In the genomic region with DNA sequence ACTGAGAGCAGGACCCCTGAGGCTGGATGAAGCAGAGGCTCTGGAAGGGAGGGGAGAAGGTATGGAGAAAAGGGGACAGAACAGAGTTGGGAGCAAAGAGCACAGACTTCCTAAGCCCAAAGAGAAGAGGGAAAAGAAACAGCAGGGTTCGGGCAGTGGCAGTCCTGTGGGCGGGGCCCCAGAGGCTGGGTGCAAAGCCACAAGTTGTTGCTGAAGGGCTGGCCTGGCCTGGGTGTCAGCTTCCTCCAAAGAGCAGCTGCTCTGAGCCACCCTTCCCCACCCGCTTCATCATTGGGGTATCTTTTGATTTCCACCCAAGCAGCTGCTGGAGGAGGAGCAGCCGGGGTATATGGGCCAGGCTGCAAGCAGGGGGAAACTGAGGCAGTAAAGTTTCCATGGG, we compare ENCODE assay signal across 11 mouse cellular contexts. TPM values are rescaled to one million over a fixed set of nuclear protein-coding genes. Genes with fewer than 3 reads are reported as not detected.
DNase-seq lines count a peak whose midpoint lies in the region; ATAC-seq and TF ChIP-seq lines count a peak whose summit lies in the region.
"Had no signal": no experiment of that assay in that cellular context is flagged by ENCODE, and none has a peak within 500 bp of the region (broad histone marks: within the 10 kb centered on the region; RNA-seq: fewer than 3 reads in every experiment).

No protein-coding gene starts in this region.

- TF ChIP-seq CTCF in Patski (IDR thresholded peaks at IDR 0.05), result no peak

- in situ Hi-C loops in Patski (cut with MboI; ENCODE audit: low pct_unique_long_range_greater_than_20kb), result no loop called here

- POLR2A ChIA-PET in Patski (lab: Charles Lee), result no interaction called here

- intact Hi-C loops in gastrocnemius, postnatal 14 days (cut with DNase I; ENCODE audit: low total_unique reads), result no loop called here

- no peaks in the 10 kb centered on the region for H3K9me3 ChIP-seq in liver, embryonic 12.5 days (replicated peaks)
- no peaks in the 10 kb centered on the region for H3K9me3 ChIP-seq in hindbrain, embryonic 14.5 days (ENCODE audit: control insufficient read depth, low read length)
- H3K9me3 ChIP-seq: liver, embryonic 15.5 days had no signal

- H3K27me3 ChIP-seq in liver, embryonic 12.5 days (replicated peaks), result peaks cover 16% of the 10 kb centered on the region
- no peaks in the 10 kb centered on the region for H3K27me3 ChIP-seq in Patski
- H3K27me3 ChIP-seq in hindbrain, embryonic 14.5 days (ENCODE audit: control insufficient read depth, insufficient read depth, low read length), result no peaks in the 10 kb centered on the region
- H3K27me3 ChIP-seq: liver, embryonic 15.5 days had no signal

- no peak overlapping the region for H3K9ac ChIP-seq in liver, embryonic 12.5 days
- no peak overlapping the region for H3K9ac ChIP-seq in hindbrain, embryonic 14.5 days
- H3K9ac ChIP-seq: liver, embryonic 15.5 days had no signal

- CTCF ChIA-PET in Patski (lab: Charles Lee), result no interaction called here

- no peak overlapping the region for H3K27ac ChIP-seq in liver, embryonic 12.5 days
- H3K27ac ChIP-seq in hindbrain, embryonic 14.5 days, result no peak overlapping the region
- H3K27ac ChIP-seq: liver, embryonic 15.5 days had no signal

- peaks cover 29% of the 10 kb centered on the region for H3K36me3 ChIP-seq in liver, embryonic 12.5 days
- H3K36me3 ChIP-seq in hindbrain, embryonic 14.5 days (replicated peaks; ENCODE audit: control insufficient read depth, insufficient read depth), result peaks cover 31% of the 10 kb centered on the region

- no peak overlapping the region for H3K4me3 ChIP-seq in liver, embryonic 12.5 days
- H3K4me3 ChIP-seq in hindbrain, embryonic 14.5 days (replicated peaks; ENCODE audit: low read length), result no peak overlapping the region
- H3K4me3 ChIP-seq: erythroblast, embryonic 14.5 days; liver, embryonic 15.5 days had no signal

- H3K4me1 ChIP-seq in liver, embryonic 12.5 days, result peaks cover 48% of the 10 kb centered on the region
- H3K4me1 ChIP-seq in hindbrain, embryonic 14.5 days (replicated peaks; ENCODE audit: control insufficient read depth, insufficient read depth, low read length), result no peaks in the 10 kb centered on the region

- WGBS in liver, embryonic 12.5 days (ENCODE audit: insufficient replicate concordance), result 32% methylated on average over 4 of the region's 4 CpGs
- 65% methylated on average over 4 of the region's 4 CpGs for WGBS in hindbrain, embryonic 14.5 days

- ATAC-seq in liver, embryonic 12.5 days, result no peak
- ATAC-seq in Patski, result peak; percentile 18
- no peak for ATAC-seq in hindbrain, embryonic 14.5 days (ENCODE audit: low FRiP score)

- H3K4me2 ChIP-seq in liver, embryonic 12.5 days, result no peak overlapping the region
- no peak overlapping the region for H3K4me2 ChIP-seq in hindbrain, embryonic 14.5 days (replicated peaks)
- H3K4me2 ChIP-seq: liver, embryonic 15.5 days had no signal

- DNase-seq in liver (peak; percentile 47), Patski (ENCODE audit: low read depth, low spot score) (no peak)
- peak; percentile 87 for DNase-seq in gastrocnemius, postnatal 14 days
- peak; percentile 43 to 62 for DNase-seq in lung, postnatal 4 days
- DNase-seq in T-cell, adult 2 months (ENCODE audit: low spot score), result no peak
- DNase-seq in left cerebral cortex, adult 11 months (ENCODE audit: low spot score), result no peak
- DNase-seq in hindbrain, embryonic 14.5 days (ENCODE audit: low spot score), result no peak
- DNase-seq: cerebellum, adult 11-12 months had no signal

RNA-seq across cellular contexts. Expression of gene Atp2a1, which starts 1.2 kb away (rescaled TPM):
- 0.17 and 1.5 TPM in 2 replicates for polyA plus RNA-seq in liver, embryonic 12.5 days (2016; fragmentation: Nextera tagmentation; extraction: Ambion mirVana)
- 0.10 TPM for polyA plus RNA-seq in Patski (2021)
- over 10,000 TPM; 16,285 to 17,681 TPM for total RNA-seq in gastrocnemius, postnatal 14 days (2021)
- polyA plus RNA-seq in hindbrain, embryonic 14.5 days (2014; fragmentation: Nextera tagmentation; extraction: Ambion mirVana), result 0.30 and 0.31 TPM in 2 replicates
- polyA plus RNA-seq: erythroblast, embryonic 14.5 days had no signal

RNA-seq across cellular contexts. Expression of gene Sh2b1, which starts 11.1 kb away (rescaled TPM):
- polyA plus RNA-seq in liver, embryonic 12.5 days (2016; fragmentation: Nextera tagmentation; extraction: Ambion mirVana), result 17.0 and 17.5 TPM in 2 replicates
- 64.4 TPM for polyA plus RNA-seq in Patski (2021)
- total RNA-seq in gastrocnemius, postnatal 14 days (2021), result 10 to 100 TPM; 47.1 to 47.6 TPM
- 60.3 and 64.1 TPM in 2 replicates for polyA plus RNA-seq in hindbrain, embryonic 14.5 days (2014; fragmentation: Nextera tagmentation; extraction: Ambion mirVana)

RNA-seq across cellular contexts. Expression of gene Tufm, which starts 23.0 kb away (rescaled TPM):
- polyA plus RNA-seq in liver, embryonic 12.5 days (2016; fragmentation: Nextera tagmentation; extraction: Ambion mirVana), result 120 and 129 TPM in 2 replicates
- 159 TPM for polyA plus RNA-seq in Patski (2021)
- 100 to 1,000 TPM; 117 to 146 TPM for total RNA-seq in gastrocnemius, postnatal 14 days (2021)
- polyA plus RNA-seq in hindbrain, embryonic 14.5 days (2014; fragmentation: Nextera tagmentation; extraction: Ambion mirVana), result 116 and 136 TPM in 2 replicates

RNA-seq across cellular contexts. Expression of gene Rabep2, which starts 35.6 kb away (rescaled TPM):
- 9.6 and 10.2 TPM in 2 replicates for polyA plus RNA-seq in liver, embryonic 12.5 days (2016; fragmentation: Nextera tagmentation; extraction: Ambion mirVana)
- polyA plus RNA-seq in Patski (2021), result 30.2 TPM
- total RNA-seq in gastrocnemius, postnatal 14 days (2021), result 10 to 100 TPM; 12.1 to 12.7 TPM
- 18.9 and 20.2 TPM in 2 replicates for polyA plus RNA-seq in hindbrain, embryonic 14.5 days (2014; fragmentation: Nextera tagmentation; extraction: Ambion mirVana)

RNA-seq across cellular contexts. Expression of gene Atxn2l, which starts 39.1 kb away (rescaled TPM):
- polyA plus RNA-seq in liver, embryonic 12.5 days (2016; fragmentation: Nextera tagmentation; extraction: Ambion mirVana), result 48.7 and 49.4 TPM in 2 replicates
- 113 TPM for polyA plus RNA-seq in Patski (2021)
- total RNA-seq in gastrocnemius, postnatal 14 days (2021), result 10 to 100 TPM; 31.1 to 32.4 TPM
- 72.6 and 73.7 TPM in 2 replicates for polyA plus RNA-seq in hindbrain, embryonic 14.5 days (2014; fragmentation: Nextera tagmentation; extraction: Ambion mirVana)

Comparison
In these comparisons a context has a peak if more than half of its experiments do, and no peak if none do; other contexts are left out.
1. DNase-seq: peak in liver (single experiment), gastrocnemius, postnatal 14 days (single experiment) and lung, postnatal 4 days (2 of 2); none in Patski (single experiment), T-cell, adult 2 months (single experiment), left cerebral cortex, adult 11 months (single experiment) and hindbrain, embryonic 14.5 days (single experiment).